Mouse (Mus musculus): ENCODE measurements around the gene Myo1b.

DNA sequence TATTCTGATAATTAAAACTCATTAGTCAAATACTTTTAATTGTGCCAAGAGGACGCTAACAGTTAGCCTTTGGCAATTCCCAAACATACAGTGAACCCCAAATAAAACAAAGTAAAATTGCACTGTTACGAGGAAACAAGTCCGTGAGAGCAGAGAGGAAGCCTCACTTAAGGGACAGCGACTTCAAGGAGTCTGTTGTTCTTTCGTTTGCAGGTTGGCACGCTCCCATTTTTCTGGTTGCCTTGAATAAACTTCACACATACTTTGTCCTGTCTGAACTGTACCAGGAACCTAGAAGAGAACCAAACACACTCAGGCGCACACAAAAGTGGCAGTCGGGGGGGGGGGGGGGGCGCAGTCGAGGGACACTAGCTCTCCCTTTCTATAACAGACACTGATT, 164.9 kb downstream of the Myo1b start:
- TF ChIP-seq POLR2A (IDR thresholded peaks at IDR 0.05; ENCODE audit: low read depth, low read length) (no peak), CTCF (IDR thresholded peaks at IDR 0.05; ENCODE audit: extremely low read depth, insufficient read length, insufficient replicate concordance, low read depth, low read length) (no peak)
